Mouse (Mus musculus) urinary bladder, postnatal 10 days (tissue): ENCODE data around the gene Mtrf1l.

Source experiments
- DNase-seq: peaks from one replicate; pipeline ENCODE4 v3.0.0; 2022; ENCODE audit warnings: low spot score

Mtrf1l gene

GRCm38 (mm10) chr10:5804691-5805156, 19.0 kb downstream of the Mtrf1l start:
- DNase-seq = no peak

- DNase-seq = no peak
These were observed 20.0 kb downstream of the Mtrf1l start for GRCm38 (mm10) chr10:5803739-5804138.

- DNase-seq = no peak
These were observed 20.8 kb downstream of the Mtrf1l start for GRCm38 (mm10) chr10:5802866-5803265.

- no peak for DNase-seq
These were observed 23.2 kb downstream of the Mtrf1l start for GRCm38 (mm10) chr10:5800490-5800889.

- DNase-seq = no peak
These were observed 25.6 kb downstream of the Mtrf1l start for GRCm38 (mm10) chr10:5798069-5798468.

- no peak for DNase-seq
These were observed 33.1 kb downstream of the Mtrf1l start for GRCm38 (mm10) chr10:5790657-5791056.

- no peak for DNase-seq
These were observed 36.8 kb downstream of the Mtrf1l start for GRCm38 (mm10) chr10:5786923-5787322.
